Mouse (Mus musculus) adrenal gland, adult 10 weeks (tissue): ENCODE data around the gene Efcab6. TPM values are rescaled to one million over a fixed set of nuclear protein-coding genes. Genes with fewer than 3 reads are reported as not detected.

Experiments used
- polyA plus RNA-seq: library from polyadenylated mRNA; stranded (reverse); fragments of 350-450 nt; fragmentation: Illumina TruSeq; extraction: RNeasy Lipid Tissue Mini Kit (QIAGEN cat#74804); gene quantifications from one replicate; pipeline ENCODE4 v1.2.3, GENCODE M21; 2014; ENCODE audit warnings: low read depth, low replicate concordance

The Efcab6 gene
- not detected for polyA plus RNA-seq

DNA sequence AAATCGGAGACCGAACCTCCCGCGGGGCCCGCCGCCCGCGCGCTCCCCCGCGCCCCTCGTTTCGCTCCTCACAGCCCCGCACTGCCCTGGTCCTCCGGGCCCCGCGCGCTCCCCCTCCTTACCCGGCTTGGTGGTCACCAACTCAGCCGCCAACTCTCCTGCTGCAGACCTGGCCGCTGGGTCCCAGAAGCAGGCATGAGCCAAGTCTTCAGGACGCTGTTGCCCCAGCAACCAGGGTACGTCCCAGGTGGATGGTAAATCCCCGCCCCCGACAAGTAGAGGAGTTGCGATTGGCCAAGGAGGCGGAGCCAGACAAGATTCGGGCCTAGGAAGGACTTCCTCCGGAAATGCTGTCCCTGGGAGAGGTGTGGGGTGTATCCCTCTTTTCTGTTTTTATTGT, at the start of gene Efcab6:
Gene Efcab6 (minus strand): TSS at position 240 of the 400 bp plus-strand sequence.

DNA sequence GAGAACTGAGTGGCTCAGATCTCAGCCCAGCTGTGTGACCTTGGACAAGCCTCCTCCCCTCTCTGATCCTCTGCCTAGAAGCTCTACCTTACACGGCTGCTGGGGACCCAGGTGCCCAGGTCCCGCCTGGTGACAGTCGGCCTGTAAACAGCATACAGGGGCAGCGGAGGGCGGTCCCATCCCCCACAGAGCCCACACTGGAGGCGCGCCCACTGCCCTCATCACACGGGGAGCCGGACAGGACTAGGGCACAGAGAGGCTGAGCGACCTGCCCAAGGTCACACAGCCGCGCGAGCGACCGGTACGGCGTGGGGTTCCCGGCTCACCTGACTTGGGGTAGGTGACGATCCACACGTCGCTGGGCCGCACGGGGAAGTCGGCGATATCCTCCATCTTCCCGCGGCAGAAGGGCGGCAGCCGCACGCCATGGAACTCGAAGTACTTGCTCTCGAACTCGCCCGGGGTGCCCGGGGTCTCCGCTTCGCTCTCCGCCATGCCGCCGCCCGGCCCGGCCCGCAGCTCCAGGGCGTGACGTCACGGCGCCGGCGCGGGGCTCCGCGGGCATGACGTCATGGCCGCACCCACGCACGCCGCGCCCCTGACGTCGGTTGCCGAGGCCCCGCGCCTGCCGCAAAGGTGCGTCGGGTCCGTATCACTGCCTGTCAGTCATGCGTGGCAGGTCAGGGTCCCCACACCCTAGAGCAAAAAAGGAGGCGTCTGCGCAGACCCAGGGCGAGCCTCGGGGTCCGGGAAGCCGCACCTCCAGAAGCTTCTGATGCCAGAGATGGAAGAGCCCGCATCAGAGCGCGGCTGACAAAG, 40.1 kb upstream of the Efcab6 start, which contains the start of gene Sult4a1:
Gene Sult4a1 (minus strand): TSS at position 650 of the 819 bp plus-strand sequence.

Other genes with a start within 250 kb of the Efcab6 start
- gene Sult4a1, start 40.4 kb upstream of the Efcab6 start, polyA plus RNA-seq = 0.70 TPM
- gene Pnpla5, start 57.8 kb upstream of the Efcab6 start, polyA plus RNA-seq = not detected
- gene Pnpla3, start 102.5 kb upstream of the Efcab6 start, polyA plus RNA-seq = not detected
- gene Samm50, start 126.9 kb upstream of the Efcab6 start, polyA plus RNA-seq = 59.5 TPM
- 2.7 TPM for gene Parvb, start 166.7 kb upstream of the Efcab6 start, polyA plus RNA-seq